Mouse (Mus musculus): ENCODE data around the gene Mfsd5. TPM values are rescaled to one million over a fixed set of nuclear protein-coding genes. Genes with fewer than 3 reads are reported as not detected.
A peak's percentile ranks its signal among the peaks of the same experiment; 100 is the strongest.

Mfsd5 gene
- total RNA-seq (2021), result 10 to 100 TPM; 34.6 to 38.9 TPM
- long read RNA-seq, transcript Mfsd5-201 (2 exons, 1,754 nt), result major isoform, 38 of 78 reads
- long read RNA-seq, partial matches to known transcripts, result 0 of 78 reads
- long read RNA-seq, other reads (novel, unspliced or antisense), result 40 of 78 reads

DNA sequence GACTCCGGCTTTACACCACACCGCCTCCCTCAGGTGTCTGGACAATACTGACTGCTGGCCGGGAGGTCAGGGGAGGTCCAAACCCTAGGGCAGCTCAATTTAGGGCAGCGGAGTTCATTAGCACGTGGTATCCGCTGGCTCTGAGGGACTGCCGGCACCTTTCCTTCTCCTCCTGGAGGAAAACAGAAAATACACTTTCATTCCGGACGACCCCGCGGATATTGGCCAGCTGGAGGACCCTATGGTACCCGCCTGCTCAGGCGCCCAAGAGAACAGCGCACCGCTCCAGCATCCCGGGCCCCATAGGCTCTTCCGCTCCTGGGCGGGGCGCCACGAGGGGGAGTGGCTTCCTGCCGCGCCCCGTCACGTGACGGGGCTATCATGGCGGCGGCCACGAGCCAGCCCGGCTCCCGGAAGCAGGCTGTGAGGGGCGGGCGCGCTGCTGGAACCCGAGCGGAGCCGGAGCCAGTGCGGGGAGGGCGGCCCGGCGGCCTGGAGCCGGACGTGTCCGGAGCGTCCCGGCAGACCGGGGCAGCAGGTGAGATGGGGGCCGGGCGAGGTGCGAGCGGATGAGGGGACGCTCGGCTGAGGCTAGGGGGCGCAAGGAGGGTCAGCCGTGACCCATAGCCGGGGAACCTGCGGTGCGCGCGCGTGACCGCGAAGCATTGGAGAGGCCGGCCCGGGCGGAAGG lies at the start of gene Mfsd5:
TSS of gene Mfsd5 (plus strand) at position 363 of the 691 bp plus-strand sequence.
- DNase-seq (ENCODE audit: low spot score in 2 of 2), result peak; percentile 67 to 86

GRCm38 (mm10) chr15:102230408-102231321 lies 48.6 kb upstream of the Mfsd5 start:
- DNase-seq (ENCODE audit: low spot score in 2 of 2), result no peak

- DNase-seq (ENCODE audit: low spot score in 2 of 2), result no peak
Measured at GRCm38 (mm10) chr15:102231748-102232147, 47.5 kb upstream of the Mfsd5 start, which contains the start of gene Itgb7. TSS of gene Itgb7 (minus strand) at chr15:102231944.

- DNase-seq (ENCODE audit: low spot score in 2 of 2), result no peak
Measured at GRCm38 (mm10) chr15:102232764-102233163, 46.5 kb upstream of the Mfsd5 start.

DNA sequence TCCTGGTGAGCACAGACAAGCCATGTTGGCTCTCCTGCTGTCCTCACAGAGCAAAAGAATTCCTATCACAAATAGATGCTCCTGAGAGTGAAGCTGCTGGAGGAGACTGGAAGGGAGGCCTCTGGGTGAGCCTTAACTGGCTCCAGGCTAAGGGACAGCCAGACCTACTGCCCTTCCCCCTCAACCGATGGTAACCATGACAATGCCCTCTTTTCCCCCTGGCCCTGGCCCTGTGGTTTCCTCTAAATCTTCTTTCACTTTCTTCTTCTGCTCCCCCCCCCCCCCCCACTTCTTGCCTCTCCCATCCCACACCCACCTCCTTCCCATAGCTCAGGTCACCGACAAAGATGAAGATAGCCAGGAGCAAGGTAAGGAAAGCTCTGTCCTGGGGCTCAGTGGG lies 45.4 kb upstream of the Mfsd5 start:
- DNase-seq (ENCODE audit: low spot score in 2 of 2), result no peak

DNA sequence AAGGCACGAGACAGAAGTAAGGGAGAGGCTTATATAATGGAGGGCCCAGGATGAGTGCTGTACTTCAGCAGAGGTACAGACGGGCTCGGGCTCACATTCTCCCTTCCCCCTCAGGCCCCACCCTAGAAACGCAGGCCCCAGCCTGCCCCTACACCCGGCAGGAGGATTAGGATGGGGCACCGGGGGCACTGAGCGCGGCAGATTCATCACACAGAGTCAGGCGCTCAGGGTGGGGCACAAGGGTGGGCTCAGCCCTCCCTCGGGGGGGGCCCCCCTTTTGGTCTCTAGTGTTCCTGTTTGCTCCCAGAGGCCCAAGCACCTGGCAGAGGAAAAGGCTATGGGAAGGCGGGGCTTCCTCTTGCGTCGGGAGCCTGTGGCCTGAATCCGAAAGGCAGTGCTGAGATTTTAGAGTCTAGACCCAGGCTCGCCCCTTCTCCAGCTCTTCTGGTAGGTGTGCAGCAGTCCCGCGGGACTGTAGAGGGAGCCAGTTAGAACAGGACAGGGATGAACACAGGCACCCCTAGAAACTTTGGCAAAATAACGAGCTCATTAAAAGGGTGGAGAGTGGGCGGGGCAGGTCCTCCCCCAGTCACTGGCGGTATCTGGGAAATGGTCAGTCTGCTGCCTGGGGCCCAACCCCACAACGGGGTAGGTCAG lies 43.8 kb upstream of the Mfsd5 start:
- DNase-seq (ENCODE audit: low spot score in 2 of 2), result no peak

DNA sequence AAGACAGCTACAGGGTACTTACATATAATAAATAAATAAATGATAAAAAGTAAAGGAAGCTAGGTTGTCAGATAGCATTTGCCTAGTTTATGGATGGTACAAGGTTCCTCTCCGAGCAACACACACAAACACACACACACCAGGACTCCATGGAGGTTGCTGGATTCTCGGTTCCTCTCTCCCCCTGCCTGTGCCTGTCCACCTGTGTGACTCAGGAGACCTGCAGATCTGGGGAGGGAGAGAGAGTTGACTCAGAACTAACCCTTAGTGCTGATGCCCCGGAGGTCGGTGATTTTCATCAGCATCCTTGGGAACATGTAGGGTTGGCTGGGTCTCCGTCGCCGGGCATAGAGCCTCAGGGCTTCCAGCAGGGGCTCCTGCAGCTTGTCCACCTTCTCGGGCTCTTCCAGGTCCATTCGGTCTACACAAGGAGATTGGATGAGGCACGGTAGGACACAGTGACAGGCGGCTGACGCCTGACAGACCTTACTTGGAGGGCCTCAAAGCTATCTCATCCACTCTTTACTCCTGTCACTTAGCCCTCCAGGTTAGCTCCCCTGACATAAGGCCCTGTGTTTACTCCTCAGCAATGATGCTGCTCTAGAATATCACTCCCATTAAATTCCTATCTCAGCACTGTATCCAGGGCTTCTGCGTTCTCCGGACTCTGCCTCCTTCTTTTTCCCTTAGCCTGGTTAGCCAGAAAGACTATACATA lies 40.6 kb upstream of the Mfsd5 start:
- no peak for DNase-seq (ENCODE audit: low spot score in 2 of 2)

DNA sequence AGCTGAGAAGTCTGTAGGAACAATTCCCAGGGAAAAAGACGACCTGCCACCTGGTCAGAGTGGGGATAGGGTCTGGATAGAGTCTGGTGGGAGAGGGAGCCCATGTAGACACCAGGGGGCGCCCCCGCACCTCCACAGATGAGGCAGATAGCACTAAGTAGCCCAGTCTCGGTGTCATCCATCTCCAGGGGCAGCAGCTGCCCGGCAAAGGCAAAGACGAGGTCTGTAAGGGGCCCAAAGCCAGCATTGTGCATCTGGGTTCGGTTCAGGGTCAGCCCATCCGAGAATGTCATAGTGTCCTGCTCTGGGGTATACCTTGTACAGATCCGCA lies 40.0 kb upstream of the Mfsd5 start:
- peak; percentile 39 to 86 for DNase-seq (ENCODE audit: low spot score in 2 of 2)

- no peak for DNase-seq (ENCODE audit: low spot score in 2 of 2)
Measured at GRCm38 (mm10) chr15:102239851-102240250, 39.4 kb upstream of the Mfsd5 start.

- DNase-seq (ENCODE audit: low spot score in 2 of 2), result no peak
Measured at GRCm38 (mm10) chr15:102240607-102241006, 38.6 kb upstream of the Mfsd5 start.

GRCm38 (mm10) chr15:102242404-102243228 lies 36.6 kb upstream of the Mfsd5 start:
- DNase-seq (ENCODE audit: low spot score in 2 of 2), result no peak

DNA sequence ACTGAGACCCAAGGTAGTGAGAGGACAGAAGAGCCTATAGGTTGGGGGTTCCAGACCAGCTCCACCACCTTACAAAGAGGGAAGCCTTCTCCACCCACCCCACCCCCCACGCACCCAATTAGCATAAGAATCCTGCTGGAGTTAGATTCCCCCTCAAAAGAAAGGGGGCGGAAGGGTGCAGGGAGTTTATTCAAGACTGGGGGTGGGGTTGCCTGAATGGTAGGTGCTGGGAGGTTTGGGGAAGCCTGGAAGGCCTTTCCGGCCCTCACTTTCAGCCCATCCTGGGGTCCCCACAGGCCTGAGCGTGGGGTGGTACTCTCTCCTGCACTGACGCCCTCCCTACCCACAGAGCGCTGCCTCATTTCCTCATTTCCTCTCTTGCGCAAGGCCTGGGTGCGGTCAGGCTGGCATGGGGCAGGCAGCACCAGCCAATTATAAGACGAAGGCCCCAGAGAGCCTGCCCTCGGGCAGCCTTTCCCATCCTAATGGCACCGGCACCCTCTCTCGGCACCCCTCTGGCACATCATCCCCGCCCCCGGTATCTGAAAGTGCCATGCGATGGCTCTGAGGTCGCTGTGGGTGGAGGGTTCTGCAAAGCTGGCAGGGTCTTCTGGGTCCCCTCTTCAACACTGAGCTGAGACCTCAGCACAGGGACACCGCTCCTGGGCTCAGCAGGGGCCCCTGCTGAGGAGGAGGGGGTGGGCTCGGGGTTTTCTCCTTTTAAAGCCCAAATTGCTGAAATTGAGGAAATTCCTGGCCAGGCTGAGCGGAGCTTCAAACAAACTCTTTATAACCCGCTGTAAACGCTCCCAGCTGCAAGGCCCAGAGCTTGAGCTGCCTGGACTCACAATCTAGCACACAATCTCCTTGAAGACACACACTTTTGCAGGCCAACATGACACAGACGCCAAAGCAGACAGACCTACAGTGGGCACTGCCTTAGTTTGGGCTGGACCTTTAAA lies 35.7 kb upstream of the Mfsd5 start:
- DNase-seq (ENCODE audit: low spot score in 2 of 2), result no peak

GRCm38 (mm10) chr15:102244306-102245191 lies 34.7 kb upstream of the Mfsd5 start:
- no peak for DNase-seq (ENCODE audit: low spot score in 2 of 2)

GRCm38 (mm10) chr15:102245461-102245881 lies 33.8 kb upstream of the Mfsd5 start:
- DNase-seq (ENCODE audit: low spot score in 2 of 2), result no peak

DNA sequence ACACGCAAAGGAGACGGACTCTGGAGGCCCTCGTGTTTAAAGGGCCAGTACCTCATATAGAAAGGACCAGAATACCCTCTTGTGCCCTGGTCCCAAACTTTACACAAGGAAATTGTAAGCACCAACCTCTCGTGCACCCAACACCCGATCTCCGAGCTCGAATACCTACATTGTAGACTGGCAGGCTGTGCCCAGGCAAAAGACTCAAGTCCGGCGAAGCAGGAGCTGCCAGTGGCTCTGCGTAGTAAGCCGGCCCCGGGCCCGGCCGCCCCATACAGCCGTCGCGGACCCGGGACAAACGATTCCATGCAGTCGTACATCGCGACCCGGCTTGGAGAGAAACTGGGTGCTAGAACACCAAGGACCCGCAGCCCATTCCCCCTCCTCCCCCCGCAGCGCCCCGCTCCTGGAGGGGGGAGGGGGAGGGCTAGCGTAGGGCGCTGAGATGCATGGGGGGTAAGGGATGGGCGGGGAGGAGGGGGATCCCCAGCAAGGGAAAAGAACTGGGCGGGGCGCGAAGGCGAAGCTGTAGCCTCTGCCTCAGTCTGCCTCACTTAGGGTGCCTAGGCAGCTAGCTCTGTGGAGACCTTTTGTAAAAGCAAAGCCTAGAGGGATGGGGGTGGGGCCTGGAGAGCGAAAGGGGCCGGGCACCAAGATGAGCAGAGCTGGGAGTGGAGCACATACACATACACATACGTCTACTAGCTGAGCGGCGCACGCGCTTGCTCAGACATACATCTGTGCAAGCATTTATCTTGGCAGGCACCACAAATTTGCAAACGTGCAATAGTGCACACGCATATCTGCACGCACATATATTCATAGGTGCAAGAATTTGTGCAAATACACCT lies 33.1 kb upstream of the Mfsd5 start:
- peak; percentile 70 to 86 for DNase-seq (ENCODE audit: low spot score in 2 of 2)

DNA sequence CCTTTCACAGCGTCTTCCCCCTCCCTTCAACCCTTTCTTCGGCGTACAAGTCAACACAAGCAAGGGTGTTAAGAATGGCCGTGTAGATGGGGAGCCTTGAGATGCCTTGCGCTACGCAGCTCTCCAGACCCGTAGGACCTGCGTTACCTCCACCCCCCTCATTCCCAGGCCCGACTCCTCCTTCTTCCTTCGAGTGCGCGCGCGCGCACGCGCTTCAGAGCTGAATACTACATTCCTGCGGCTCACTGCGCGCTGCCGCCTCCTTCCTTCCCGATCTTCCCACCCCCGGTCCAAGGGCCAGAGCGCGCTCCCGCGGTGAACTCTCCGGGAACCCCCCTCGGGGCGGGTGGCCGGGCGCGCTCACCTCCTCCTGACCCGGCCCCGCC lies 32.4 kb upstream of the Mfsd5 start:
- peak; percentile 83 to 92 for DNase-seq (ENCODE audit: low spot score in 2 of 2)

Data from layer of hippocampus, adult 18-20 months (tissue).